Mouse (Mus musculus): ENCODE data around the gene Olfr412.

Gene Olfr412

DNA sequence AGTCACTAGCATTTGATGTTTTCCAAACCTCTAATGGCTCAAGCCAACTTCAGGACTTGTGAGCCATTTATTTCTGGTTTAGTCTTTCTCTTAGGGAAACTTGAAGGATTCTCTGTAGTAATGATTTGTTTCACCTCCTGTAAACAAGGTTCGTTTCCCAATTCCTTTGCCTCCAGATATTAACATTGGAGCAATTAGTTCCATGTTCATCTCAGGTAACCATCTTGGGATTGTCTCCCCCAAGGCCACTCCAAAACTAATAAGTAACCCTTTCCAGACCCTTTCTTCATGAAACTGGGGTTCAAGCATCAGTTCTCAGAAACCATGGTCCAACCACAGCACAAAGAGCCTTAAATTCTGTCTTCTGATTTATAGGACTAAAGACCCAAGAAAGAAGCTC lies at the start of gene Olfr412:
Gene Olfr412, plus strand, starts transcription at position 301 of the 400 bp plus-strand sequence.
- DNase-seq = no peak

GRCm38 (mm10) chr11:74326044-74326443 lies 35.8 kb upstream of the Olfr412 start:
- DNase-seq = no peak

DNA sequence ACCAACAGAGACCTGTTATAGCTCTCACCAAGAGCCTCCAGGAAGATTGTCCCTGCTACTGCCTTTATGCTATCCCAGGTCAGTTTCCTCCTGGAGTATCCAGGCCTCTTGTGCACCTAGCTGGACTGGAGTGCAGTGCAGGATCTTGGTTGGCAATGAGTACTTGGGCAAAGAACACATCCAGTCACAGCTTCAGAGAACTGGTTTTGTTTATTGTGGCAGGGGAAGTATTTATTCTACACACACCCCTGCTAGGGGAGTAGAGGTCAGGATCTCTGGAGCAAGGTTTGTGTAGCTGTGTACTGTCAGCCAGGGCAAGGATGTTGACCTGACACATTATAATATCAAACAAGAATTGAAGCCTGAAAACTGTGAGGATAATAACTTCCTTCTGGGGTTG lies 33.1 kb upstream of the Olfr412 start:
- DNase-seq = no peak

- DNase-seq = no peak
Observed at GRCm38 (mm10) chr11:74337931-74338330, 23.9 kb upstream of the Olfr412 start, which contains the start of gene Olfr410. Gene Olfr410 (minus strand): TSS chr11:74338031.

DNA sequence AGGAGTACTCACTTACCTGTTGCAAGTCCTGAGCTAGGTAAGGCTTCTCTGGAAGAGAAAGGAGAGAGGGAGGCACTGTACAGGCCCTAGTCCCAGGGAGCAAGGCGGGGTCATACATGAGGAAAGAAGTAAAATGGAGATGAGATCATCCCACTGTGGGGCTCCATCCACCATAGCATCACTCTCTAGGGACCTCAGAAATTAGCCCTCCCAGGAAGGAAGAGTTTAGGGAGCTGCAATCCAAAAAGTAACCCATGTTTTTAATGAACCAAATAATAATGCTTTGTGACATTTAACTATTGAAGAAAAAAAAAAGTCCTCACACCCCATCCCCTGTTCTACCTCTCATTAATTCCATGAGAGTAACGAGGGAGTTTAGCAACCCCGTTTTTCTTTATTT lies 9.3 kb upstream of the Olfr412 start, which contains the start of gene Olfr411:
Gene Olfr411, minus strand, starts transcription at position 101 of the 400 bp plus-strand sequence.
- DNase-seq = no peak

GRCm38 (mm10) chr11:74371393-74372100 lies 9.7 kb downstream of the Olfr412 start:
- peak; percentile 38 for DNase-seq

DNA sequence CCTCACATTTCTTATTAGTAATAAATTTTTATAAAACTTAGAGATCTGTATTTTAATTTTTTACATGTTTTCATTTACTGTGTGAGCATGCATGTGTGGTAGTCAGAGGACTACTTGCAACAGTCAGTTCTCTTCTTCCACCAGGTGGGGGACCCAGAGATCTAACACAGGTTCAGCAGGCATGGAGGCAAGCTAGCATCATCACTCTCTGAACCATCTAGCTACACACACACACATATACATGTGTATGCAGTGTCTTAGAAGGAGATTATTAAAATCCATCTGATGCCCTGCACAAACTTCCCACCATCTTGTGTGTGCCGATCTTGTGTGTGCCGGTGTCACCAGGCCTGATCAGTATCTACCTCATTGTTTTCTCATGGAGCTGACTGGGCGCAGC lies 15.0 kb downstream of the Olfr412 start:
- no peak for DNase-seq

DNA sequence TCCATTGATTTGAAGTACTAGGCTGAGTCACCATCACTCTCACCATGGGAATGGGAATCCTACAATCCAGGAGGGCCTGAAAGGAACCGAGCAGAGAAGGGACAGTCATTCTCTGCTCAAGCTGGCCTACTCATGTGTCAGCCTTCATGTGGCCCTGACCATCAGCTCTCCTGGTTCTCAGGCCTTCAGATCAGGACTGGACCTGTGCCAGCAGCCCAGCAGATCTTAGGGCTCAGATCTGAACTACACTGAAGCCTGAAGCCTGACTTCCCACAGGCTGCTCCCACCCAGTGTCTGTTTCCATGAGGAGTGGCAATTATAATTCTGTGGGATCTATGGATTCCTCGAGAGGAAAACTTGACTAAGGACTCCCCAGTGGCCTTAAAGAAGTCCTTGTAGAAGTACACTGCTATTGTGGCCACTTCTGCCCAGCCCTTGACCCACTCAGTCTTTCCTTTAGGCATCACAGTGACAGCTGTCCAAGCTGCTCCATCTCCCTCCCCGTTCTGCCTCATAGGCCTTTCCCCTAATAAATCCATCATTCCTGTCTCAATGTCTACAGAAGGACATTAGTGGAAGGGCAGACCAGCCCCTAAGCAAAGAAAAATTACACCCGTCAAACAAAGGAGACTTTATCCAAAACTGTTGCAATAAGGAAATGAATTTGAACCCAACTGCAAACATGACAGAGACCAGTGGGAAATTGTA lies 17.5 kb downstream of the Olfr412 start:
- DNase-seq = no peak

- DNase-seq = no peak
Observed at GRCm38 (mm10) chr11:74385674-74386073, 23.8 kb downstream of the Olfr412 start.

DNA sequence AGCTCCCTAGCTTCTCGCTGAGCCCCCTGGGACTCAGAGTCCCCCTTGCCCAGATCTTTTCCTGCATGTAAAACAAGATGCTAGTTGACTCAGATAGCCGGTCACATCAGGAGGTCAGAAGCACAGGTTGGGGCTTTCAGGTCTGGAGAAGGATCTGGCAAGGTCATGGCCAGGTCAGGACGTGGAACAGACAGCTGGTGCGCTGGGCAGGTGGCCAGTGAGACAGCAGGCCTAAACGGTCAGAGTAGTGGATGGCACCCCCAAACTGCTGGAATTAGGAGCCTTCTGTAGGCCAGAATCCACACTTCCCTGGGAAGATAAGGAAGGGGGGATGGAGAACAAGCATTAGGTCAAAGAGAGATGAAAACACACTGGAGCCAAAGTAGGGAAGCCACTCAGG lies 25.3 kb downstream of the Olfr412 start:
- no peak for DNase-seq

DNA sequence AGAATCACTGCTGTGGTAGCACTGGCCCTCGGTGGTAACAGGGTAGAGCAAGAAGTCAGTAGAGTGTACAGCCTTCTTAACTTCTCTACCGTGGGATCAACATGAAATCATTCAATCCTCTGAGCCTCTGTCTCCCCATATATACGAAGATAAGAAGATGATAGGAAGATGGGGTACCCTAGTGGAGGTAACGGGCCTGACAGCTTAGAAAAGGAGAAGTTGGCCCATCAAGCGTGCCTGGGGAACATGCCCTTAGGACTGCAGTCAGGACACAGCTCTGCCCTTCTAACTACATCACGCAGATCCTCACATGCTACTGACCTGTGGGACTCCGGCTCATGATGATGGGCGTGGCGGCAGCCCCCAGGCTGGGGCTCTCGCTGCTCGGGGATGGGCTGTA lies 30.0 kb downstream of the Olfr412 start:
- DNase-seq = no peak

GRCm38 (mm10) chr11:74392903-74393302 lies 31.0 kb downstream of the Olfr412 start:
- no peak for DNase-seq

DNA sequence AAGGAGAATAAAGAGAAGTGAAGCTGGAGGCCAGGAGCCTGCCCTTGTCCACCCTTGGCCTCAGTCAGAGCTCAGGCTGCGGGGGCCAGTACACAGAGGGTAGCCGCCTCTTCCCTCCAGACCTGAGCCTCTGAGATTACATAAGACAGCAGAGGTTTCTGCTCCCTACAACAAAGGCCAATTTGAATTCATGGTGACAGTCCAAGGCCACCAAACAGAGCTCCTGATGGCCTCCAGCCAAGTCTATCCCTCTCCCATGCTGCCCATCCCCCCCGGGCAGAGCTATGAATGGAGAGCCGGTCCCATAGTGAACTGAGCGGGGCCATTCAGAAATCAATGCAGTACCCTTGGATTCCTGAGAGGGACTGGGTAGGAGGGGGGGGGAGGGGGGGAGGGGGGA lies 31.6 kb downstream of the Olfr412 start:
- no peak for DNase-seq

- no peak for DNase-seq
Observed at GRCm38 (mm10) chr11:74395583-74395982, 33.7 kb downstream of the Olfr412 start.

DNA sequence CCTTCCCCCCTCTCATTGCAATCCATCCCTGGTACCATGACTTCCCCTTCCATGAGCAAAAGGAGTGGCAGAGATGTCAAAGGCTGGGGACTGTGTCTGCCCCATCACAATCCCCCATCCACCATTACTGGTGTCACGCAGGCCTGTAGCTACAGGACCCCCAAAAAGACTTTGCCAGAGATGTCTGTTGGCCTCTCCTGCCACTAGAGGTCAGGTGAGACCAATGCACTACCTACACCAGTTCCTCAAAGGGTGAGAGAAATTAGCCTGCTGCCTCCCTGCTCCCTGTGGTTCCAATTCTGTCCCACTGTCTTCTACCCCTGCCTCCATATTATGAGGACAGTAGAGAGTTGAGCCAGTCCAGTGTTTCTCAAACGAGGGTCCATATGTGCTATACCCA lies 40.3 kb downstream of the Olfr412 start:
- no peak for DNase-seq

- no peak for DNase-seq
Observed at GRCm38 (mm10) chr11:74404216-74404615, 42.3 kb downstream of the Olfr412 start.

DNA sequence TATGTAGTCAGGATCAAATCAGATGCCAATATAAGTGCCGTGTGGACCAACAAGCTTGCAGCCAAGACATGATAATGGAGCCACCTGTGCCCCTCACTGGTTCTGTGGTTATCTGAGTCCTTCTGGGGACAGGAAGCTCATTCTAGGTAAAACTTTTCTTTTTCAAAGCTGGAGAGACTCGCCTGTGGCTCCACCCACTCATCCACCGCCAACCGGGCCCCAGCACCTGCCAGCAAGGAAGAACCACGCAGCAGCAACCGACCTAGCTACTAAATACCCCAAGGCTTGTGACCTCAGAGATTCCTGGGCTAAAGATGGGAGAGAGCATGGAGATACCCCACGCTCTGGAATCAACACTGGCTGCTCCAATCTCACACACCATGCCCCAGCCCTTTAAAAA lies 43.3 kb downstream of the Olfr412 start:
- DNase-seq = no peak

DNA sequence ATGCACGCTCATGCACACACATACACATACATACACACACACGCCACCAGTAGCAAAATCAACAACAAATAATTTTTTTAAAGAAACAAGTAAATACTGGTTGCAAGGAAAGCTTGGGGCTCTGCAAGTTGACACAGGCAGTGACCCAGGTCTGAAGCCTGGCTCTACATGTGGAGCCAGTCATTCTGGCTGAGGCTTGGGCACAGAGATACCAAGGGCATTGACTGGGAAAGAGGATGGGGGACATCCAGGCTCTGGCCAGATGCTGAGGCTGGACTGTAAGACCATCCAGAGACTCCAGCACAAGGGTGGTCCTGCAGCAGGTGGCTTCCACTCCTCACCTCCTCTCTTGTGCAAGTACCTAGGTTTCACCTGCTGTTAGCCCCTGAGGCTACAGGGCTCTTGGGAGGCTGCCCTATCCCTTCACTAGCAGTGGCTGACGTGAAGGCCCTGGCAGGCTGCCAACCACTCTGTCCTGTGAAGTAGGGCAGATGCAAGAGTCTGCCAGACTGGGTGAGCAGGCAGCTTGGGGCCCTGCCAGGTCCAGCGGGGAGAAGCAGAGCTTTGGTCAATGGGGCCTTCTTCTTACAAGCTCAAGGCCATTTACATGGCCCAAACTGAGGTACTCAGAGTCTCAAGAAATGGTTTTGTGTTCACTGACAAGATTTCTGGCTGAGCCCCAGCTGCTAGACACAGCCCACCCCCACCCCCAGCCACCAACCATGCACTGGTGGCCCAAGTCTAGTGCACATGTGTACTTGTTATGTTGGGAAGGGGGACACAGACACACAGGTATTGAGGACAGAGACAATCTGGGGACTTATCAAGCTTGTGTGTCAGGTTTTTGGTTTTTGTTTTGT lies 46.9 kb downstream of the Olfr412 start:
- DNase-seq = peak; percentile 84

DNA sequence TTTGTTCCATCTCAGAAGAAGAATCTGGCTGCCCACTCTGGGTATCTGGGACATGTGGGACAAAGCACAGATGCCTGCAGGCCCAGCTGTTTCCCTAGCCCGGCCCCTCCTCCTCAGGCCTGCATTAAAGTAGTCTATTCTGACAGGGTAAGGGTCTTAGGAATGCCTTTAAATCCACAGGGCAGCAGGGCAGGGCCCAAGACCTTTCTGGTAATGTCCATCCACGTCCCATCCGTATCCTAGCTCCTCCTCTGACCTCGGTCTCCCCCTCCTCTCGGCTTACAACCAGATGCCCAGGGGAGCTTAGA lies 47.5 kb downstream of the Olfr412 start:
- DNase-seq = no peak

DNA sequence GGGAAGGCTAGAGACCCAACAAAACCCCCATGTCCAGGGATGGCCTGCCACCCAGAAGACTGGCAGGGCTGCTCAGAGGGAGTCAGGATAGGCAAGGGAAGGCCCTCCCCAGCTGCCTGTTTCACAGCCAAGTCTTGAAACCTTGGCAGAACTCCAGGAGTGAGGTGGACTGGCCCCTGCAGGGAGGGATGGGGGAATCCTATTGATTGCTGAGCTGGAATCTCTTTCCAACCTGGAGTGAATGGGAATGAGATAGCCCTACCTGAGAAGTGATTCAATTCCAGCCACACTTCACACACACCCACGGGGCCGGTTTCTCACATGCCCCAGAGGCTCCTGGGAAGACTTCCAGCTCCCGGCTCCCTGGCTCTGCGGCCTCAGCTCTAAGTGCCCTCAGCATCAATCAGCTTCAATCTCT lies 47.9 kb downstream of the Olfr412 start:
- peak; percentile 46 for DNase-seq

DNA sequence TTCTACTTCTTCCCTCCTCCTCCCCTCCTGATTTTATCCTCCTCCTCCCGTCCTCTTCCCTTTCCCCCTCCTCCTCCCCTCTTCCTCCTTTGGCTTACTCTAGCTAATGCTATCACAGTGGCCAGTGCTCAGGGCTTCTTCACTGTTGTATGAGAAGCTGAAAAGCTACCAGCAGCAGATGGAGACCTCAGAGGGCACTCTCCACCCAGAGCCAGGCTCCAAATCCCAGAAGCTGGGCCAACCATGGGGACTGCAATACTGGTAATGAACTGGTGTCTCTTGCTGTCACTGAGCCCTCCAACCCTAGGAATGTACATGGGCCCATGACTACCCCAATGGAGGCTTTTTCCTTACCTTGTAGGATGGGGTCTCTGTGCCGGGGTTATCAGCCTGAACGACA lies 50.1 kb downstream of the Olfr412 start:
- no peak for DNase-seq

GRCm38 (mm10) chr11:74412462-74412861 lies 50.6 kb downstream of the Olfr412 start:
- no peak for DNase-seq

DNA sequence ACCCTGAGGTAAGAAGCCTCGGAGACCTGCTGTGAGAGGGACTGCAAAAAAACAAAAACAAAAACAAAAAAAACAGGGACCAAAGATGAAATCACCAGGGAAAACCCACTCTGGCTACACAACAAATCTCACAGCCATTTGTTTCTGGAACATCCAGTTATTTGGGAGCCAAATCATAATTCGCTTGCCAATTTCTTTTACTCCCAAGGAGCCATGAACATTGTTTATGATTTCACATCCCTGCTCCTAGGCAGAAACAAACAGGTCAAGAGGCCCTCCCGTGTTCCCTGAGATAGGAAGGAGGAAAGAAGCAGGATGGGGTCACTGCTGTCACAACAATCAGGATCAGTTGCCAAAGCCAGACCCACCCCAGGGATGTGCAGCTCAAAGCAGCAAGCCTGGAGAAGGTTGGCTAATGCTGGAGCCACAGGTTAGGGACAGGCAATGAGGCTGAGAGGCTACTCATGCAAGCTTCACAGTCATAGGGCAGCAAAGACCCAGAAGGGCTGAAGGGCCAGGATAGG lies 51.6 kb downstream of the Olfr412 start:
- no peak for DNase-seq

Data from cerebellum, adult 11-12 months (tissue).